14 mouse cellular contexts compared by ENCODE assay signal in the genomic region with DNA sequence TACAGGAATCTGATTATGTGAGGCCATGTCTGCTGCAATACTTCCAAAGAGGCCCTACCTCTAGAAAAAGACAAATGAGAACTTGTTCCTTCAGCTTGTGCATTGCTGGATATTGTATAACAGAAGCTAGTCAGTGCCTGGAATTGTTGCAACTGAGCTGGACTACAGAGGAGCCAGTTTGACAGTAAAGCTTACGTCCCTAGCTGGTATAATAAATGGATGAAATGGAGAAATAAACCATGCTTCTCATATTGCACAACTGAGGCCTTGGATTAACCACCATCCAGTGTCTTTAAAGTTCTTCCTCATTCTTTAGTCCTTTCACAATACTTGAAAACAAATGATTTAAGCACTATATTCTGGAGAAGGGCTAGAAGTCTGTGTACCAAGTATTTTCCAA.
"Had no signal": no experiment of that assay in that cellular context is flagged by ENCODE, and none has a peak within 500 bp of the region (broad histone marks: within the 10 kb centered on the region; RNA-seq: fewer than 3 reads in every experiment).

No protein-coding gene starts in this region.

- DNase-seq: gastrocnemius, adult 2 months; gastrocnemius, postnatal 10 days; gastrocnemius, postnatal 25 days; heart, adult 11 months; heart, adult 2 months; heart, postnatal 14 days; heart, postnatal 36 days; kidney, adult 18-20 months; kidney, adult 8-10 months; kidney, postnatal 10 days; kidney, postnatal 36 days; layer of hippocampus, adult 9-11 months; layer of hippocampus, postnatal 36 days; left cerebral cortex, postnatal 4 days had no signal
